Mouse (Mus musculus): Measurements from ENCODE around the gene Ccno.
"Not testable (repeated sequence)": the region's sequence is repeated elsewhere in the genome, so short reads cannot be mapped to it uniquely, and the experiment has no call there.

Ccno gene

DNA sequence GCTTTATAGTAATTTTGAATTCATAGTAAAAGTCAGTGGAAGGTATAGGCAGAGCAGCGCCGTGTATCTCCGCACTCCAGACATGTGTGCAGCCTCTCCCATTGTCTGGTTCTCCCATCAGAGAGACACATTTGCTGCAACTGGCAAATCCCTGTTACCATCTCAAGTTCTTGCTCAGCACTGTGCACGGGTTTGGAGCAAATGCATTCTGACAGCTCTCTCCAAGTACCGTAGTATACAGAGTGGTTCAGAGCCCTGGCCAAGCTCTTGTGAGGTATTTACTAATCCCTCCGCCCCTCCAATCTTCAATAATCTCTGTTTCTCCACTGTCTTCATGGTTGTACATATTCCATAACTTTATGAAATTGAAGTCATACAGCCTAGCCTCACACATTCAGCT is 25.1 kb downstream of the Ccno start:
- DNase-seq: no peak

DNA sequence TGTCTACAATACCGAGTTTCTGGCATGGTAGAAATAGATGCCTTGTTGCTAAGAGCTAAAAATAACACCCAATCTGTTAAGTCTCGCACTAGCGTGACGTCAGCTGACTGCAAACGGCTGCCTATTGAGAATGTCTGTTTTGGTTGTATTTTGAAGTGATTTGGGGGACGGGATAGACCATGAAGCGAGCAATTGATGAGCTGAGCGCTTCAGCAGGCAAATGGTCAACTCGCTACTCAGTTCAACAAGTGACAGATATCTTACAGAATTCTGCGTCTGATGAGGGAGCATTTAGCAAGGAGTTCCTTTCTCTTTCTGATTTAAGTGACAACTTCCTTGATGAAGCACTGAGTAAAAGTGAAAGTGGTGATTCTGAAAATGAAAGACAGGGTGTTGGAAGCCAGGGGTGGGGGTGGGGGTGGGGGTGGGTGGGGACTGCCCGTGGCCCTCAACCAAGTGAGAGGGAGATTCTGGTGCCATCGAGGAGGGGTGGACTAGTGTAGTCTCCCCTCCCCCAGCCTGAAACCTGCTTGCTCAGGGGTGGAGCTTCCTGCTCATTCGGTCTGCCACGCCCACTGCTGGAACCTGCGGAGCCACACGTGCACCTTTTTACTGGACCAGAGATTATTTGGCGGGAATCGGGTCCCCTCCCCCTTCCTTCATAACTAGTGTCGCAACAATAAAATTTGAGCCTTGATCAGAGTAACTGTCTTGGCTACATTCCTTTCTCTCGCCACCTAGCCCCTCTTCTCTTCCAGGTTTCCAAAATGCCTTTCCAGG is 25.8 kb downstream of the Ccno start:
- DNase-seq: not testable (repeated sequence)

DNA sequence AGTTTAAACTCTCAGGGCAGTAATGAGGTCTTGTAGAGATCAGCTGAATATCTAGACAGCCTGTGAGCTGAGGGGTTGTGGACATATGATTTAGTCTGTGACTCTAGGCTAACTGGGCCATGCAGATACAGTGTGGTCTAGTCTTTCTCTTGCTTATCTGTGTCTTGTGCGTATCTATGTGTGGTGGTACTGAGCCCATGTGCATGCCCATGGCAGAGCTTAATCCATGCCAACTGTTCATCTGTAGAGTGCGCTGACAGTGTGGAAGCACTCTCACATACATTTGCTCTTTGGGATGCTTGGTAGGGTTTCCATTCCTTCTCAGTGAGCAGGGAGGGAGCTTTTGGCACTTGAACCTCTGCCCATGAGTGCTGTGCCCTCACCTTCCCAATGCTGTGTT is 33.9 kb downstream of the Ccno start:
- no peak for DNase-seq

DNA sequence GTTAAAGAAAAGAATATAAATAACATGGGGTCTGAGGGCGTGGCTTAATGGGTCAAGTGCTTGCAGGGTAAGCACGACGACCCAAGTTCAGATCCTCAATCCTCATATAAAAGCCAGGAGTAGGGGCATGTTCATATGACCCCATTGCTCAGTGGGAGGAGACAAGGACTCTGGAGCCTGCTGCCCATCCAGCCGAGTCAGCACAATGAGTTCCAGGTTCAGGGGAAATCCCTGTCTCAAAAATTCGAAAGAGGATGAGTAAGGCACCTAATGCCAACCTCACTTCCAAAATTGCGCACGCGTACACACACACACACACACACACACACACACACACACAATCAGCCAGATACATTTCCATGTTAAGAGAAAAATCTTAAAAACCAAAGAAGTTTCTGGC is 34.9 kb downstream of the Ccno start:
- no peak for DNase-seq

DNA sequence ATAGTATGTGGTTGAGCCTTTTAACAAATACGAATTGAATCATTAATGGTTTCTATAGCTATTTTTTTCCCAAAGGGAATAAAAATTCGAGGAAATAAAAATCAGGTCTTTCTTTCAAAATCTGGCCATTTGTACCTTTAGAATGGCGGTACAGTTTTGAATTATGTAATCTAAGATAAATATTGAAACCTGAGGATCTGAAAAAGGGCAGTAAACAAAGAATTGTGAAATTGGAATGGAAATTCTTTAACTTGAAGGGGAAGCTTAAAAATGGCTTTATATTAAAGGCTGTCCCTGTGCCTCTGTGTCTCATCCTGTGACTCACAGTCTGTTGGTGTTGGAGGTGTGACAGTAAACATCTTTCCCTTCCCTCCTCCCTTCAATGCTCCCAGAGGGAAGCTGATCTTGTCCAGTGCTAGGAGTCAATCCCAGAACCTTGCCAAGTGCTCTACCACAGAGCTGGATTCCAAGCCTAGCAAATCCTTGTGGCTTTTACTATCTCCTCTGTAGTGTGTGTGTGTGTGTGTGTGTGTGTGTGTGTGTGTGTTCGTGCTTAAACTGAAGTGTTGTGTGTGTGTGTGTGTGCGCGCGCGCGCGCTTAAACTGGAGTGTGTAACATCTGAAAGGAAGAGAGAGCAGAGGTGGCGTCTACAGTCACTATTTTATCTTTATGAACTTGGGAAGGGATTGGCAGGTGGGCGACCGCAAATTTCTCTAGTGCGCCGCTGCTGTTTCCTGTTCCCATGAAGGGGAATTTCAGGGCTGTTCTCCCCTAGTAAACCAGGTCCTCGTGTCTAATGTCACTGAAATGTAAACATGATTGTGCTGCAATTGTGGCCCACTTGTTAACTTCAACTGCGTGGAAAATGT is 35.9 kb downstream of the Ccno start:
- no peak for DNase-seq

DNA sequence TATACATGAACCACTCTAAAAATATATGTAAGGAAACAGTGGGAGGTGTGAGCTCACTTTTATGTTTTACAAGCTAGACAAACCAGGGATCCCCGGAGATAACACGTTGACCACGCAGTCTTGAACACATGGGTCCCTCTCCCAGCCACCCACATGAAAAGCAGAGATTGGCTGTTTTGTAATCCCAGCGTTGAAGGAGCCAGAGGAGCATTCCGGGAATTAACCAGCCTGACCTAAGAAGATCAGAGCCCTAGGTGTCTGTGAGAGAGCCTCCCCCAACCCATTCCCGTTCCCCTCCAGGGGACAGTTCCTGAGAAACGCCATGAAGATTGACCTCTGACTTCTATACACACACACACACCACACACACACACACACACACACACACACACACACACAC is 43.7 kb downstream of the Ccno start:
- DNase-seq: no peak

DNA sequence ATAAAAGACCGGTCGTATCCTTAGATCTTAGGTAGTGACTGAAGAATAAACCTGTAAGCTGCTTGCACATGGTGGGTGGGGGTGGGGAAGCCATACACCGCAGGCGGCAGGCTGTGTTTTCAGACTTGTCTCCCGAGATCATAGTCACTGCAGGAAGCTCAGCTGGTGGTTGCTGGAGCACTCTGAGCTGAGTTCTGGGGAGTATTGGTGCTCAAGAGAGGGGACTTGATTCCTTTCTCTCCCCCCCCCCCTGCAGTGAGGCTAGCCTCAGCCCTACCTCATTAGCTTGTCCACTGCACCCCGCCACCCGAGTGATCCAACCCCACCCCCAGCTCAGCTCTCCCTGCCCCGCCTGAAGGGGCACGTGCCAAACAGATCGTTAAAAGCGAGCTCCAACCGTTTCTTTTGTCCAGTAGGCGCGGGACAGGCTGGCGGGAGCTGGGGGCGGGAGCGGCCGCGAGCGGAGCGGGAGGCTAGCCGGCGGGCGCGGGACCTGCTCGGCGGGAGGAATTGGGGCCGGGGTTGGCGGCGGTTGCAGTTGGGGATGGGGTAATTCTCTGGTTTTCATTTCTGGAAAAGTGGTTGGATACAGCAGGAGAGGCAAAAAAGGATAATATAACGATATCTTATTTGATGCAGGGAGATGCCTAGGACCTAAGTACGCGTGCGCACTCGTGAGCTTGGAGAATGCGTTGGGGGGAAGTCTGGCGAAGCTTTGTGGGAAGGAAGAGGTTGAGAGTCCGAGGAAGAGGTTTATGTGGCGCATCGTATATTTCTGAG is 44.4 kb downstream of the Ccno start:
- no peak for DNase-seq

DNA sequence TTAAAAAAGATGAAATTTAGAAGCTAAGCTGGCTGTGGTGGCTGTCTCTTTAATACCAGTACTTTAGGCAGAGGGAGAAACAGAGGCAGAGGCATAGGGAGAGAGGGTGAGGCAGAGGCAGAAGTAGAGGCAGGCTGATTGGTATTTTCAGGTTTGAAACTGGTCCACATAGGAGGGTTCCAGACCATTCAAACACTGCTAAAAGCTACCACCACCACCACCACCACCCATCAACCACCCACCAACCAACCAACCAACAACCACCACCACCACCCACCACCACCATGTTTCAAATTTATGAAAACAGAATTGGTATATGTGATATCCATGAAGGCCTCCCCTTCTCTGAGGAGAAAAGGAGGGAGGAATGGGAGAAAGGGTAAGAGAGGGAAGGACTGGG is 45.2 kb downstream of the Ccno start:
- no peak for DNase-seq

DNA sequence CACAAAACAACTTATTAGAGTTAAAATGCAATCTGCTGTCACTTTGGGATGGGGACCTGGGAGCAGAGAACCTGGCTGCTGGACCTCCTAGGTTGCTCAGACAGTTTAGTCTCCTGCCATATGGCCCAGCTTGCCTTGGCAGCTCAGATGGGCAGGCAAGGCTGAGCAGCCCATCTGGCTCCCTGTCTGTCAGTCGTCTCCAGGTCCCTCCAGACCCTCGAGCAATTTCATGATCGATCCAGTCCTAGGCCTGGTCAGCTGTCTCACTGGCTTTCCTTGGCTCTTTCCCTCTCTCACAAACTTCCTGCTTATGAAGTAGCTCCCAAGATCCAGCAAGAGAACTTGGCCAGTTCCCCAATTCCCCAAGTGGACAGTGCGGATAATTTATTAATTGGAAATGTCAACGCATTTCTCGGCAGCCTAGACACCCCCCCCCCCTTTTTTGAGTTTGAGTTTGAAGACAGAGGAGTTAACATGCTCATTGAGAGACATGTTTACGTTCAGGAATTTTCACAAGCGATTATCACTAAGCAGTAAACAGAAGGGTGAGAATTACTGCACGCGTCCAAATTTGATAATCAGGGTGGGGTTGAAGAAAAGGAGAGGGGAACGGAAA is 46.8 kb downstream of the Ccno start:
- no peak for DNase-seq

DNA sequence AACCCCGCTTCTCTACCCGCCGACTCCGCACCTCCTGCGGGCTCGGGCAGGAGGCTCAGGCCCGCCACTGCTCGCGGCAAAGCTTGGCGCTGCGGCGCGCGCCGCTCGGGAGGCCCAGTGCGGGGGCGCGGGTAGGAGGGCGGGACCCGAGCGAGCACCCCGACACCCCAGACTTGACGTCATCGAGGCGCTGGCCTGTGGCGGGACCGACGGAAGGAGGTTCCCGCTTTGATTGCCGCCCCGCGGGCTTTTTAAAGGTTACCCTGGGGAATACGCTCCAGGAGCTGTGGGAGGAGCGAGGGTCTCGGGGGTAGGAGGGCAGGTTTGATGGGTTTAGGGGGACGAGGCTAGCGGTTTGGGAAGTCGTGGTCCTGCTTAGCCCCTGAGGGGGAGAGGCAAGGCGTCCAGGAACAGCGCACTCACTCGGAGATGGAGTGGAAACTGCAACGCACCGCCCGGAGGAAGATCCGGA is 47.4 kb downstream of the Ccno start, which contains the start of gene Cdc20b:
Gene Cdc20b, plus strand, starts transcription at position 162 of the 472 bp plus-strand sequence.
- DNase-seq: no peak

DNA sequence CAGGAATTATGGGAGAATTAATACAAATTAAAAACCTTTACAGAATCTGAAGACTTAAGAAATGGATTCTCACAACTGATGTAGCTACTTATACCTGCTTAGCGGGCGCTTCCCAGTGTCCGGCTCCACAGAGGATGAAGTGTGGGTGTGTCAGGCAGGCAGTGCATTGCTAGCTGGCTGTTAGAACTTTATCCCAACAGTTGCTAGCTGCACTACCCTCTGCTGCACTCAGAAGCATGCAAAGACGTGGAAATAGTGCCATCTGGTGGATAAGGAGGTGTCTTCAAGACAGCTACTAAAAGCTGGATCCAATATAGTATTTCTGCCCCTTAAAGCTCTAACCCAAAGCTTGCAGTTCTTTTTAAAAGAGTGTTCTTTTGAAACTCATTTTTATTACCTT is 48.2 kb downstream of the Ccno start:
- peak; percentile 61 for DNase-seq
